Mouse (Mus musculus) lung, embryonic 16.5 days (tissue): ENCODE data around the gene Art1. TPM values are rescaled to one million over a fixed set of nuclear protein-coding genes. Genes with fewer than 3 reads are reported as not detected.

Source experiments
- ATAC-seq: fragments of 200-750 bp; cut with Nextera tagmentation; 2 replicates; pipeline ENCODE4 v1.8.0; 2017; ENCODE audit warnings: low read depth, mild to moderate bottlenecking, moderate library complexity
- H3K27ac ChIP-seq: fragments of 300-500 bp; sonication (generic); 2 replicates; pipeline ENCODE4 v1.5.1; 2014; ENCODE audit warnings: mild to moderate bottlenecking, control low read depth, low read length
- H3K27me3 ChIP-seq: fragments of 300-500 bp; sonication (generic); 2 replicates; pipeline ENCODE4 v1.6.1; 2014; ENCODE audit warnings: low read depth, low read length, mixed read lengths; ENCODE audit not compliant: control insufficient read depth, insufficient read depth
- H3K36me3 ChIP-seq: fragments of 300-500 bp; sonication (generic); 2 replicates; pipeline ENCODE4 v1.6.1; 2014; ENCODE audit warnings: low read length; ENCODE audit not compliant: control insufficient read depth, insufficient read depth
- H3K4me1 ChIP-seq: fragments of 300-500 bp; sonication (generic); replicated peaks from 2 replicates; pipeline ENCODE4 v1.6.1; 2014; ENCODE audit warnings: low read length, mixed read lengths; ENCODE audit not compliant: control insufficient read depth, insufficient read depth
- H3K4me2 ChIP-seq: fragments of 300-500 bp; sonication (generic); 2 replicates; pipeline ENCODE4 v1.6.1; 2014; ENCODE audit warnings: low read depth, low read length, control low read depth
- H3K4me3 ChIP-seq: fragments of 300-500 bp; sonication (generic); 2 replicates; pipeline ENCODE4 v1.5.1; 2014; ENCODE audit warnings: mild to moderate bottlenecking, low read length, control low read depth
- H3K9ac ChIP-seq: fragments of 300-500 bp; sonication (generic); 2 replicates; pipeline ENCODE4 v1.6.1; 2014; ENCODE audit warnings: low read length, control low read depth
- H3K9me3 ChIP-seq: fragments of 300-500 bp; sonication (generic); 2 replicates; pipeline ENCODE4 v1.6.1; 2016; ENCODE audit warnings: low read length; ENCODE audit not compliant: control insufficient read depth
- WGBS: fragments of 180-500 bp; shearing (Covaris S2); extraction: QIAGEN DNeasy Blood & Tissue Kit; methylation state at CpG from one replicate; pipeline ENCODE4 v1.1.7; 2014; 5-methylcytosine and 5-hydroxymethylcytosine counted together
- polyA plus RNA-seq: library from polyadenylated mRNA; unstranded; fragments of >200 nt; fragmentation: Nextera tagmentation; extraction: Ambion mirVana; gene quantifications from 2 replicates; pipeline ENCODE4 v1.2.1, GENCODE M21; 2015

Gene Art1
- polyA plus RNA-seq, 1 experiment from 2014 or later: 1.1 TPM

DNA sequence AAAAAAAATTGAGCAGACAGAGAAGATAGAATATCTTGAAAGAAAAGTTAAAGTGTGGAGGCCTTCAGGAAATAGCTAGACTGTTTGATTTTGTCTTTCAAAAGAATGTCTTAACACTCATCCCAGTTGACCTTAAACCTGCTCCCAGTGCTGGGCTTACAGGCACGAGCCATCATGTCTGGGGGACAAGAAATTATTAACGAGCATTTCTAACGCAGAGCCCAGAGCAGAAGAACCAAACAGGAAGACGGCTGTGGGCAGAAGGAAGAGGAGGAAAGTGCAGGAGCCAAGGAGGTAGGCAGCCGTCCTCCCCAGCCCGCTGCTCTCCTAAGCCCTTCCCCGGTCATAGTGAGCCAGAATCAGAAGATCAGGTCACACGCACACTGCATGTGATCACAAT, 21.2 kb upstream of the Art1 start:
- Histone ChIP-seq H3K4me3 (no peak overlapping the region), H3K27ac (no peak overlapping the region), H3K27me3 (no peaks in the 10 kb centered on the region), H3K4me1 (no peaks in the 10 kb centered on the region), H3K36me3 (peaks cover 40% of the 10 kb centered on the region), H3K9ac (no peak overlapping the region), H3K9me3 (no peaks in the 10 kb centered on the region), H3K4me2 (no peak overlapping the region)
- 76% methylated on average over 8 of the region's 8 CpGs for WGBS
- no peak for ATAC-seq

- Histone ChIP-seq H3K27me3 (no peaks in the 10 kb centered on the region), H3K36me3 (peaks cover 32% of the 10 kb centered on the region), H3K4me3 (no peak overlapping the region), H3K4me1 (no peaks in the 10 kb centered on the region), H3K9ac (no peak overlapping the region), H3K27ac (no peak overlapping the region), H3K4me2 (no peak overlapping the region), H3K9me3 (no peaks in the 10 kb centered on the region)
- no peak for ATAC-seq
- WGBS: 93% methylated on average over 5 of the region's 5 CpGs
These were observed 19.8 kb upstream of the Art1 start for GRCm38 (mm10) chr7:102081784-102082183.

DNA sequence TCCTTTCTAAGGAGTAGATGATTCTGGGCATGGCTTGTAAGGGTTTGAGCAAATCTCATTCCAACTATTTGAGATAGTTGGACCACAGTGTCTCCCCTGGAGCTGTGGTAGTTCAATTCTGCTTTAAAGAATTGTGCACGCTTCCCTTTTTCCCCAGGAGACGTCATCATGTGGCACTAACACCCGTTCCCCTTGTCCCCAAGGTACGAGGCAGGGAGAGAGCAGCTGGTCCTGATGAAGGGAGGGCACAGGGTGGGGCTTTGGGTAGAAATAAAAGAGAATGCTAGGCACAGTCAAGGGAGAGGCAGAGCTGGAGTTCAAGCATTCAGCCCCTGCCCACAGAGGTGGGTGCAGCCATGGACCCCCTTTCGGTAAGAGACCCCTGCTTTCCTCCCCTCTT, 18.7 kb upstream of the Art1 start, which contains the start of gene Trpc2:
Gene Trpc2 (plus strand): TSS at position 301 of the 400 bp plus-strand sequence.
- no peaks in the 10 kb centered on the region for H3K9me3 ChIP-seq
- 87% methylated on average over 5 of the region's 5 CpGs for WGBS
- ATAC-seq: no peak
- H3K27ac ChIP-seq: no peak within 1 kb of the TSS
- H3K9ac ChIP-seq: no peak within 1 kb of the TSS
- no peaks in the 10 kb centered on the region for H3K27me3 ChIP-seq
- no peak within 1 kb of the TSS for H3K4me2 ChIP-seq
- H3K4me3 ChIP-seq: no peak within 1 kb of the TSS
- H3K4me1 ChIP-seq: no peaks in the 10 kb centered on the region
- peaks cover 27% of the 10 kb centered on the region for H3K36me3 ChIP-seq

DNA sequence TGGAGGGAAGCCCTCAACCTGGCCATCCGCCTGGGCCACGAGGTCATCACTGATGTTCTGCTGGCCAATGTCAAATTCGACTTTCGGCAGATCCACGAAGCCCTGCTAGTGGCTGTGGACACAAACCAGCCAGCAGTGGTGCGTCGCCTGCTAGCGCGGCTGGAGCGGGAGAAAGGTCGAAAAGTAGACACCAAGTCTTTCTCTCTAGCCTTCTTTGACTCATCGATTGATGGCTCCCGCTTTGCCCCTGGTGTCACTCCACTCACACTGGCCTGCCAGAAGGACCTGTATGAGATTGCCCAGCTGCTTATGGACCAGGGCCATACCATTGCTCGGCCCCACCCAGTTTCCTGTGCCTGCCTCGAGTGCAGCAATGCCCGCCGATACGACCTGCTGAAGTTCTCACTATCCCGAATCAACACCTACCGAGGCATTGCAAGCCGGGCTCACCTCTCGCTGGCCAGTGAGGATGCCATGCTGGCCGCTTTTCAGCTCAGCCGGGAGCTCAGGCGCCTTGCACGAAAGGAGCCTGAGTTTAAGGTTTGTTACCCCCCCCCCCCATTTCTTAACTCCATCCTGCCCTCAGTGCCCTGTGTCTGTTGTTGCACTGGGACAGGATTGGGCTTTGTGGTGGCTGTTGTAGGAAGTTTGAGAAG, 17.4 kb upstream of the Art1 start:
- Histone ChIP-seq H3K4me2 (no peak overlapping the region), H3K27ac (no peak overlapping the region), H3K4me3 (no peak overlapping the region), H3K27me3 (no peaks in the 10 kb centered on the region), H3K9me3 (no peaks in the 10 kb centered on the region), H3K36me3 (peaks cover 20% of the 10 kb centered on the region), H3K9ac (no peak overlapping the region), H3K4me1 (no peaks in the 10 kb centered on the region)
- ATAC-seq: no peak
- 82% methylated on average over 26 of the region's 26 CpGs for WGBS

GRCm38 (mm10) chr7:102087336-102087735, 14.2 kb upstream of the Art1 start:
- no peaks in the 10 kb centered on the region for H3K9me3 ChIP-seq
- WGBS: 82% methylated on average over 4 of the region's 4 CpGs
- no peak overlapping the region for H3K4me3 ChIP-seq
- no peaks in the 10 kb centered on the region for H3K4me1 ChIP-seq
- ATAC-seq: no peak
- H3K36me3 ChIP-seq: peaks cover 9% of the 10 kb centered on the region
- H3K27me3 ChIP-seq: no peaks in the 10 kb centered on the region
- H3K4me2 ChIP-seq: no peak overlapping the region
- H3K9ac ChIP-seq: no peak overlapping the region
- H3K27ac ChIP-seq: no peak overlapping the region

GRCm38 (mm10) chr7:102099760-102100661, 1.5 kb upstream of the Art1 start:
- 4% methylated on average over 30 of the region's 30 CpGs for WGBS
- H3K4me2 ChIP-seq: peak overlapping the region; percentile 57
- no peaks in the 10 kb centered on the region for H3K36me3 ChIP-seq
- peak; percentile 80 for ATAC-seq
- peak overlapping the region; percentile 40 for H3K4me3 ChIP-seq
- H3K4me1 ChIP-seq: peaks cover 17% of the 10 kb centered on the region
- no peak overlapping the region for H3K27ac ChIP-seq
- no peaks in the 10 kb centered on the region for H3K9me3 ChIP-seq
- H3K27me3 ChIP-seq: no peaks in the 10 kb centered on the region
- H3K9ac ChIP-seq: peak overlapping the region; percentile 58

DNA sequence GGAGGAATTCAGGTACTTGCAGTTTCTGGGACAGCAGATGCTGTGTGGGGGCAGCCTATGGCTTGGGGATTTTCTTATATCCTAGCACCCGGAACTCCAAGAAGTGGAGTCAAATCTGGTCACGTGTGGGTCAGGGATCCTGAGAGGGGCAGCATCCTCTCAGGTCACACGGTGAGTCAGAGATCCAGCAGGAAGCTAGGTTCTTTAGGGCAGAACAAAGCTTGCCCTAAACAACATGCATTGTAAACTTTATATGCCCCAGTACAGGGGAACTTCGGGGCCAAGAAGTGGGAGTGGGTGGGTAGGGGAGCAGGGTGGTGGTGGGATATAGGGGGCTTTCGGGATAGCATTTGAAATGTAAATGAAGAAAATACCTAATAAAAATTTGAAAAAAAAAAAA, 675 bp upstream of the Art1 start:
- no peak overlapping the region for H3K4me2 ChIP-seq
- no peak for ATAC-seq
- H3K9ac ChIP-seq: no peak overlapping the region
- no peaks in the 10 kb centered on the region for H3K36me3 ChIP-seq
- no peaks in the 10 kb centered on the region for H3K27me3 ChIP-seq
- WGBS: 60% methylated on average over 5 of the region's 5 CpGs
- no peak overlapping the region for H3K27ac ChIP-seq
- H3K9me3 ChIP-seq: no peaks in the 10 kb centered on the region
- H3K4me1 ChIP-seq: peaks cover 17% of the 10 kb centered on the region
- no peak overlapping the region for H3K4me3 ChIP-seq

DNA sequence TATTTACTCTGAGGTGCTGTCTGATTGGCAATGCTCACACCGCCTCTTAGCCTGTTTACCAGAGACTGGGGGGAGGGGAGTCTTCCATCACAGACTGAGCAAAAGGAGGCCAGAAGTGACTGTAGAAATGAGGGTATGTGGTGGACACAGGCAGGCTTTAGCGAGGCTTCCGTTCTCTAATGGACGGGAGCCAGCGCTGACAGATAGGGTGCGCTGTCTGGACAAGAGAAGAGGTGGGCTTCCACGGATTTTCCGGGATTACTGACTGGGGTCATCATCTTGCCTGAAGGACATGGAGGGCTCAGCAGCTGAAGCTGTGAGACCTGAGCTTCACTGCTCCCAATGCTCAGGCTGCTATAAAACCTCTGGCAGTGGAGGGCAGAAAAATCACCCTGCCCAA, 698 bp downstream of the Art1 start:
- H3K27ac ChIP-seq: no peak overlapping the region
- ATAC-seq: no peak
- H3K4me3 ChIP-seq: no peak overlapping the region
- H3K9me3 ChIP-seq: no peaks in the 10 kb centered on the region
- H3K9ac ChIP-seq: no peak overlapping the region
- no peak overlapping the region for H3K4me2 ChIP-seq
- 41% methylated on average over 8 of the region's 8 CpGs for WGBS
- H3K27me3 ChIP-seq: no peaks in the 10 kb centered on the region
- no peaks in the 10 kb centered on the region for H3K36me3 ChIP-seq
- H3K4me1 ChIP-seq: peaks cover 22% of the 10 kb centered on the region

DNA sequence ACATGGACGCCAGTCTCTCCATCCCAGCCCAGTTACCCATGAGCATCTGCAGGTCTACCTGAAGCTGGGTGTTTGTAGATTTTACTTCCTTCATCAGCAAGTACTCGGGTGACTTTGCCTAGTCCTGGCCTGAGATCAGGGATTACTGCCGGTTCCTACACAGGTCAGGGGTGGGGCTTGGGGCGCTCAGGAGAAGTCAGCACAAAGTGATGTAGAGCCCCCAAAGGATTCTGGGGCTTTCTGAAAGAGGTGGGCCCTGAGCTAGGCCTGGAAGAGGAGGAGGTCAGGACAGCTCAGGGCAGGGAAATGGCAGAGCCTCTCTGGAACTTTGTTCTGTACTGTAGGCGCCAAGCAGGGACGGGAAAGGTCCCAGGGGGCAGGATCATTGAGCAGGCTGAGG, 1.2 kb downstream of the Art1 start:
- Histone ChIP-seq H3K27me3 (no peaks in the 10 kb centered on the region), H3K36me3 (no peaks in the 10 kb centered on the region), H3K4me3 (no peak overlapping the region), H3K4me1 (peaks cover 22% of the 10 kb centered on the region), H3K9ac (no peak overlapping the region), H3K27ac (no peak overlapping the region), H3K4me2 (no peak overlapping the region), H3K9me3 (no peaks in the 10 kb centered on the region)
- WGBS: 36% methylated on average over 6 of the region's 6 CpGs
- ATAC-seq: no peak
